Mouse (Mus musculus) mesoderm, embryonic 11.5 days (tissue): ENCODE data around the gene Ocm.
"Not testable (repeated sequence)": the region's sequence is repeated elsewhere in the genome, so short reads cannot be mapped to it uniquely, and the experiment has no call there.

Experiments
- DNase-seq: peaks from one replicate; pipeline ENCODE4 v3.0.0-alpha.2; 2012; ENCODE audit warnings: low read depth, low spot score

The Ocm gene

GRCm38 (mm10) chr5:144026620-144027263 is at the start of gene Ocm:
Ocm (minus strand) TSS chr5:144026670.
- DNase-seq, result no peak

- no peak for DNase-seq
Observed at GRCm38 (mm10) chr5:144071249-144071648, 44.8 kb upstream of the Ocm start.

GRCm38 (mm10) chr5:144070064-144070463 is 43.6 kb upstream of the Ocm start:
- no peak for DNase-seq

- no peak for DNase-seq
Observed at GRCm38 (mm10) chr5:144066036-144066435, 39.6 kb upstream of the Ocm start.

GRCm38 (mm10) chr5:144064093-144064492 is 37.6 kb upstream of the Ocm start:
- no peak for DNase-seq

GRCm38 (mm10) chr5:144054340-144054739 is 27.9 kb upstream of the Ocm start:
- no peak for DNase-seq

- DNase-seq, result no peak
Observed at GRCm38 (mm10) chr5:144053450-144053849, 27.0 kb upstream of the Ocm start.

GRCm38 (mm10) chr5:144051268-144051667 is 24.8 kb upstream of the Ocm start:
- no peak for DNase-seq

GRCm38 (mm10) chr5:144049881-144050280 is 23.4 kb upstream of the Ocm start:
- no peak for DNase-seq

- no peak for DNase-seq
Observed at GRCm38 (mm10) chr5:144047324-144047723, 20.9 kb upstream of the Ocm start.

- no peak for DNase-seq
Observed at GRCm38 (mm10) chr5:144043166-144043565, 16.7 kb upstream of the Ocm start.

GRCm38 (mm10) chr5:144040720-144041364 is 14.4 kb upstream of the Ocm start:
- DNase-seq, result peak; percentile 81

GRCm38 (mm10) chr5:144039886-144040285 is 13.4 kb upstream of the Ocm start:
- DNase-seq, result no peak

- no peak for DNase-seq
Observed at GRCm38 (mm10) chr5:144039156-144039675, 12.7 kb upstream of the Ocm start.

GRCm38 (mm10) chr5:144036952-144037351 is 10.5 kb upstream of the Ocm start:
- DNase-seq, result no peak

GRCm38 (mm10) chr5:144034567-144034966 is 8.1 kb upstream of the Ocm start:
- no peak for DNase-seq

GRCm38 (mm10) chr5:144032491-144032890 is 6.0 kb upstream of the Ocm start:
- no peak for DNase-seq

- DNase-seq, result no peak
Observed at GRCm38 (mm10) chr5:144015845-144016244, 10.6 kb downstream of the Ocm start.

GRCm38 (mm10) chr5:144015312-144015650 is 11.2 kb downstream of the Ocm start:
- no peak for DNase-seq

- DNase-seq, result peak; percentile 89
Observed at GRCm38 (mm10) chr5:144014551-144015311, 11.7 kb downstream of the Ocm start, which contains the start of gene Ccz1. Ccz1 (minus strand) TSS chr5:144014877.

GRCm38 (mm10) chr5:144013366-144014134 is 12.9 kb downstream of the Ocm start:
- not testable (repeated sequence) for DNase-seq
